Mouse (Mus musculus): ENCODE results near the gene Oxct2a.
A peak's percentile ranks its signal among the peaks of the same experiment; 100 is the strongest.
"Not testable (repeated sequence)": the region's sequence is repeated elsewhere in the genome, so short reads cannot be mapped to it uniquely, and the experiment has no call there.

Gene Oxct2a

DNA sequence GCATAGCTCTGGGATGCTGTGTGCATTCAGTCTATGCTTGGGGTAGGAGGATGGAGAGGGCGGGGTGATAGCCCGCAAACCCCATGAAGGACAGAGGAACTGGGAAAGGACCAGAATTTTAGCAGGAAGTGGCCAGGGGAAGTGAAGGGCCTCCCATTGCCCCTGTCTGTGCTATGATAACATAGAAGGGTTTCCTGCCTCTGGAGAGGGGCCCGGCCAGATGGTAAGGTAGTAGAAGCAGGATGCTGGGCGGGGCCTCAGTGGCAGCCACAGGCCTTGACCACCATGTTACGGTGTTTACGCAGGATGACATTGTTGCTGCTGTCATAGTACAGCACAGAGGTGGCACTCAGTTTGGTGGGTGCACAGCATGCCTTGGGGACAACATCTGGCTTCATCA is 10.4 kb downstream of the Oxct2a start:
- DNase-seq (ENCODE audit: low read depth in 2 of 2, low spot score in 2 of 2): no peak

GRCm38 (mm10) chr4:123311845-123312244 is 11.6 kb downstream of the Oxct2a start:
- DNase-seq (ENCODE audit: low read depth in 2 of 2, low spot score in 2 of 2): no peak

GRCm38 (mm10) chr4:123308292-123308691 is 15.1 kb downstream of the Oxct2a start:
- DNase-seq (ENCODE audit: low read depth in 2 of 2, low spot score in 2 of 2): no peak

GRCm38 (mm10) chr4:123306999-123307398 is 16.4 kb downstream of the Oxct2a start:
- DNase-seq (ENCODE audit: low read depth in 2 of 2, low spot score in 2 of 2): no peak

DNA sequence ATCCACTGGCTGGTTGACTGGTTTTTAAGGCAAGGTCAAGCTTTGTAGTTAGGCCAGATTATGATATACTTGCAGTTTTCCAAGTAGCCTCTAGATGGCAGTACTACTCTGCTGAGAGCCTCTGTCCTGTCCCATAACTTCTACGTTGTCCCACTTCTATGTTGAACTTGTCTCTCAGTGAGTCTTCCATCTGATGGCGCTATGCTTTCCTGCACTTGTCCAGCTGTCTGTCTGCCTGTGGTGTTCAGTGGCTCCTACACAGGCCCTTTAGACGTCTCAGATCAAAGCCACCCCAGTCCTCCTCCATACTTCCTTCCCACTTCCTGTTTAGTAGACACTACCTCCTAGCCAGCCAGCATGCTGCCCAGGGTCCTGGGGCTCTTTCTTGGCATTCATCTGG is 17.6 kb downstream of the Oxct2a start:
- DNase-seq (ENCODE audit: low read depth in 2 of 2, low spot score in 2 of 2): peak; percentile 22 to 32

GRCm38 (mm10) chr4:123298980-123299670 is 24.3 kb downstream of the Oxct2a start:
- DNase-seq (ENCODE audit: low read depth in 2 of 2, low spot score in 2 of 2): no peak

GRCm38 (mm10) chr4:123298226-123298625 is 25.2 kb downstream of the Oxct2a start:
- no peak for DNase-seq (ENCODE audit: low read depth in 2 of 2, low spot score in 2 of 2)

- no peak for DNase-seq (ENCODE audit: low read depth in 2 of 2, low spot score in 2 of 2)
Measured at GRCm38 (mm10) chr4:123297195-123297960, 26.1 kb downstream of the Oxct2a start.

DNA sequence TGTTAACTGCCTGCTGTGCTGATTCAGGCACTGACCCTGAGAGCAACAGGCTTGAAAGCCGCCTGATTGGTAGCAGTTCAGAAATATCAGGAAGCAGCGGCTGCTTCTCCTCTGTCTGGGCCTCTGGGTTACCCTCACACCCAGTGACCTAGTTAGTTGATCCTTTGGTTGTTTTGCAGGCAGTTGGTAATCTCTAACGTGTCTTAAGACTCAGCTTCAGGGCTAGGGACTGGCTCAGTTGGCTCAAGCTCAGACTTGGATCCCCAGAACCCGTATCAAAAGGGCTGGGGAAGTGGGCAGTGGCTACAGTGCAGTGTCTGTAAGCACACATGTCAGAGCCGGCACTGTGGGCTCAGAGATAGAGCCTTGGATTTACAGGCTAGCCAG is 27.3 kb downstream of the Oxct2a start:
- DNase-seq (ENCODE audit: low read depth in 2 of 2, low spot score in 2 of 2): no peak

DNA sequence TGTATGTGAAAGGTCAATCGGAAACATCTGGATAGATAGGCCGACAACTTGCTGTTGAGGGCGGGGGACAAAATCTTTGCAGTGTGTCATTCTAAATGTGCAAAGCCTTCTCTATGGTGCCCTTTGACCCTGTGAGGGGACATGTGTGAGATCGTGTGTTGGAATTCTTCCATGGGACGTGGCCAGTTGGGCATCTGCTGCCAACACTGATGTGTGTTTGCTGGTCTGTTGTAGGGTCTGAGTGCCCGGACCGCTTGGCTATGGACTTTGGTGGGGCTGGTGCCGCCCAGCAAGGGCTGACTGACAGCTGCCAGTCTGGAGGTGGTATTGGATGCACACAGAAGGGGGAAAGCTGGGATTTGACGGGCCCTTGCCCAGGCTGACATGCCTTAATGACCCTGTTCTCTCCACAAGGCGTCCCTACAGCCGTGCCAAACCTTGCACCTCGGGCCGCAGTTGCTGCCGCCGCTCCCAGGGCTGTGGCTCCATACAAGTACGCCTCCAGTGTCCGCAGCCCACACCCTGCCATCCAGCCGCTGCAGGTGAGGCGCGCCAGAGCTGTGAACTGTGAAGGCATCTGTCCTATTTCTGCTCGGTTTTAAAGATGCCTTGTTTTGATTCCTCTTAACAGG is 27.8 kb downstream of the Oxct2a start:
- no peak for DNase-seq (ENCODE audit: low read depth in 2 of 2, low spot score in 2 of 2)

GRCm38 (mm10) chr4:123295026-123295425 is 28.4 kb downstream of the Oxct2a start:
- not testable (repeated sequence) for DNase-seq (ENCODE audit: low read depth in 2 of 2, low spot score in 2 of 2)

- no peak for DNase-seq (ENCODE audit: low read depth in 2 of 2, low spot score in 2 of 2)
Measured at GRCm38 (mm10) chr4:123293661-123294443, 29.6 kb downstream of the Oxct2a start.

DNA sequence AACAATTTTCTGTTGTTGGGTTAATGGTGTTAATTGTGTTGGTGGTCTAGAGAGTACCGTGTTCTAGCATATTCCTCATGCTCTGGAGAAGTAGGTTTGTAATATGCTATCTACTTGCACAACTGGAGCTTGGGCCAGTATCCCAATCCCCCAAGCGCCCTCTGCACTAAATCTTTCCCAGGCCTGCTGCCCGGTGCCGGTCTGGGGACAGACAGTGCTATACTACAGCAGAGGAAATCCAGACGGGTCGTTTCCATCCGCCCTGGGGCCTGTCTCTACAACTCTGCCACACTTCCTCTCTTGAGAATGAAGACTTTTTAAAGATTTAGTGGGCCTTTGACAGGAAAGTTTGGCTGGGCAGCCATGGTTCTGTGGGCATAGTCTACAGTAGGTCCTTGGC is 30.4 kb downstream of the Oxct2a start:
- no peak for DNase-seq (ENCODE audit: low read depth in 2 of 2, low spot score in 2 of 2)

- no peak for DNase-seq (ENCODE audit: low read depth in 2 of 2, low spot score in 2 of 2)
Measured at GRCm38 (mm10) chr4:123292390-123292789, 31.0 kb downstream of the Oxct2a start.

DNA sequence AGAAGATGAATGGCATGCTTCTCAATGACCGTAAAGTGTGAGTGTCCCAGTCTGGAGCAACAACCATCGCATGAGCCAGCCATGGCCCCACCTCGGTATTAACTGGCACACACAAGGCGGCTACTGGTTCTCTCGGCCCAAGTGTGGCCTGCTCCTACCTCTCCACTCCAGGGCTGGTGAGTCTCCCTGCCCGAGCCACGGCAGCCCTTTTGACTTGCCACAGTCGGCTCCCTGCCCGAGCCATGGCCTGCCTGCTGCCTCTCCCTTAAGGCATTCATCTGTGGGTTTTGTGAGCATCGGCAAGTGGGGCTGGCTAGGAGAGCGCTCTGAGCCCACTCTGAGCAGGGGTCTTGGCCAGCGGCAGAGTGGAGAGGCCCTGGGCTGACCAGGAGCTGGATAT is 34.4 kb downstream of the Oxct2a start:
- no peak for DNase-seq (ENCODE audit: low read depth in 2 of 2, low spot score in 2 of 2)

- no peak for DNase-seq (ENCODE audit: low read depth in 2 of 2, low spot score in 2 of 2)
Measured at GRCm38 (mm10) chr4:123286790-123287189, 36.6 kb downstream of the Oxct2a start.

GRCm38 (mm10) chr4:123284731-123285624 is 38.5 kb downstream of the Oxct2a start:
- DNase-seq (ENCODE audit: low read depth in 2 of 2, low spot score in 2 of 2): no peak

- not testable (repeated sequence) for DNase-seq (ENCODE audit: low read depth in 2 of 2, low spot score in 2 of 2)
Measured at GRCm38 (mm10) chr4:123283675-123284064, 39.8 kb downstream of the Oxct2a start.

DNA sequence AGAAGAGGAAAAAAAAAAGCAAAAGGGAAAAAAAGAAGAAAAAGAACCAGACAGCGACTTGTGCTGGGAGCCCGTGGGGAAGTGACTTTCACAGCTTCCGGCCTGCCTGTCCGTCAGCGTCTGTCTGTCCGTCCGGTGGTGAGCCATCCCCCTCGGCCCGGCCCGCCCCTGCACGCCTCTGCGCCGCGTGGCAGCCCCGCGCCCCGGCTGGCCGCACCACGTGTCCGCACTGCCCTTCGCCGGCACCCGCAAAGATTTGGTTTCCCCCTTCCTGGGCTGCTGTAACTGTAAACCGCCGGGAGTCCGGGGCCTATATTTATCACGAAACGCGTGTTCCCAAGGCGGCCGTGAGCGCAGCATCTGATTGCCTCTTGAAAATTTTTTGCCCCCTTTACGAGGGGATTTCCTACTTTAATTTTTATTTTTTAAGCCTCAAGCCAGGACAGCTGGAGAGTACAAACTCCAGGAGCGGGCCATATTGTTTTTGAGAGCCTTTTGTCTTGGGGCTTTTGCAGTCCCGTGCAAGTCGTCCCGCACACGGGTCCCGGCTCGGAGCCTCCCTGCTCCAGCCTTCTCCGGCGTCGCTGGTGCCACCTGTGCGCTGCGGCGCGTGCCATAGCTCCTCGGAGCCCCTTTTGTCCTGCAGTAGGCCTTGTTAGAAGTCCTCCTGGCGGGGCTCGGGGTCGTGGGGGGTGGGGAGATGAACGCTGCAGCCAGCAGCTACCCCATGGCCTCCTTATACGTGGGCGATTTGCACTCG is 40.3 kb downstream of the Oxct2a start:
- not testable (repeated sequence) for DNase-seq (ENCODE audit: low read depth in 2 of 2, low spot score in 2 of 2)

- DNase-seq (ENCODE audit: low read depth in 2 of 2, low spot score in 2 of 2): peak; percentile 74 to 83
Measured at GRCm38 (mm10) chr4:123282500-123282899, 40.9 kb downstream of the Oxct2a start.

Data from CD8-positive naive resting alpha-beta T cell, adult 2 months (primary cell).